Mouse (Mus musculus): ENCODE measurements around the gene Etl4.

- no peak for TF ChIP-seq CTCF (IDR thresholded peaks at IDR 0.05)
- no peak for TF ChIP-seq POLR2A (IDR thresholded peaks at IDR 0.05; ENCODE audit: insufficient read depth, low read depth, low read length)
Measured at GRCm38 (mm10) chr2:20037671-20038070, 128.1 kb downstream of the Etl4 start.

All from heart, adult 2 months (tissue).